Mouse (Mus musculus) splenic B cell, adult 2 months (primary cell): ENCODE measurements around the gene Abcb8.

ENCODE experiments used
- DNase-seq: peaks from one replicate; pipeline ENCODE4 v3.0.0-alpha.2; 2011; ENCODE audit warnings: low read depth, low spot score
- H3K27me3 ChIP-seq: 2 replicates; pipeline ENCODE4 v1.6.1; 2012; ENCODE audit warnings: mild to moderate bottlenecking, low read length, moderate library complexity, mixed read lengths; ENCODE audit not compliant: control insufficient read depth, poor library complexity, insufficient read depth, severe bottlenecking
- H3K36me3 ChIP-seq: 2 replicates; pipeline ENCODE4 v1.6.1; 2012; ENCODE audit warnings: mild to moderate bottlenecking, low read length, moderate library complexity, mixed read lengths; ENCODE audit not compliant: control insufficient read depth, poor library complexity, insufficient read depth, severe bottlenecking

Gene Abcb8

GRCm38 (mm10) chr5:24444746-24445427 lies 51.4 kb downstream of the Abcb8 start, which contains the start of gene Fastk:
Fastk (minus strand) TSS chr5:24445287.
- DNase-seq = peak; percentile 93
- H3K36me3 ChIP-seq = no peaks in the 10 kb centered on the region; the same call in 1 of the 2 replicates
- no peaks in the 10 kb centered on the region for H3K27me3 ChIP-seq

DNA sequence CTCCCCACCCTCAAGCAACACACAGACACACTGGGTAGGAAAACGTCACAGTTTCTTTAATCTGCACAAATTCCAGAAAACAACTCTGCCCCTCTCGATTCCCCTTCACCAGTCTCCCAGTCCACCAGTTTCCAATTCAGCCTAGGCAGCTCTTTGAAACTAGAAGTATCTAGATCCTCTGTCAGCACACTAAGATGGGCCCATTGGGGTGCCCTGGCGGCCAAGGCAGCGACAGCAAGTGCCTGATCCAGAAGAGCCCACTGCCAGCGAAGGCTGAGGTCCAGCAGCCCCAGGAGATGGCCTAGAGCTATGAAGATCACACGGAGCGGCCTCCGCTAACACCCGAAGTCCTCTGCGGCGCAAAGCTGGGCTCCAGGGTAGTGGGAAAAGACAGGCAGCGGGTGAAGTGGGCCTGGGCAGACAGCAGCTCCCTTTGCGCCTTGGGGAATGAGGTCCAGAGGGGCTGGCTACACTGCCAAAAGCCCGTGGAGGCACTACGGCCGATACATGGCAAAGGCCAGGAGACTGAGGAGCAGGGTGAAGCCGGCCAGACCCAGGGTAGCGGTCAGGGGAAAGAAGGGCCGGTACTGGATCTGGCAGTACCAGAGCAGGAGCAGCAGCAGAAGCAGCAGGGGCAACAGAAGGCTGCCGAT lies 52.1 kb downstream of the Abcb8 start:
- no peak for DNase-seq
- no peaks in the 10 kb centered on the region; the same call in 1 of the 2 replicates for H3K36me3 ChIP-seq
- H3K27me3 ChIP-seq = no peaks in the 10 kb centered on the region

DNA sequence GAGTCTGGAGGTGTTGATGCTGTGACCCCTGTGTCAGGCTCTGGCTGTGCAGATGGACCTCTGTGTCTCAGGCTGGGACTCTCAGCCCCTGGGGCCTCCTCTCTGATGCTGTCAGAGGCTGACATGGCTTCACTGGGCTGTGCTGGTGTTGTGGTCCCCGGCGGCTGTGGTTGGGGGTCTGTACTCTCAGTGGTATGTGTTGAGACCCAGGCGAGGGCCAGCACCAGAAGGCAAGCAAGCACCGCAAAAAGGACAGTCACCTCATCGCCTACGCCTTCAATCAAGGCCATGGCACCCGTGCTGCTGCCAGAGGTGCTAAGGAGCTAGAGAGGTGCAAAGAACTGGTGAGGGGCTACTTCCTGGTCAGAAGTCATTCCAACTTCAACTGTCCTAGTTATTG lies 53.2 kb downstream of the Abcb8 start:
- Histone ChIP-seq H3K36me3 (no peaks in the 10 kb centered on the region; the same call in 1 of the 2 replicates), H3K27me3 (no peaks in the 10 kb centered on the region)
- DNase-seq = no peak

DNA sequence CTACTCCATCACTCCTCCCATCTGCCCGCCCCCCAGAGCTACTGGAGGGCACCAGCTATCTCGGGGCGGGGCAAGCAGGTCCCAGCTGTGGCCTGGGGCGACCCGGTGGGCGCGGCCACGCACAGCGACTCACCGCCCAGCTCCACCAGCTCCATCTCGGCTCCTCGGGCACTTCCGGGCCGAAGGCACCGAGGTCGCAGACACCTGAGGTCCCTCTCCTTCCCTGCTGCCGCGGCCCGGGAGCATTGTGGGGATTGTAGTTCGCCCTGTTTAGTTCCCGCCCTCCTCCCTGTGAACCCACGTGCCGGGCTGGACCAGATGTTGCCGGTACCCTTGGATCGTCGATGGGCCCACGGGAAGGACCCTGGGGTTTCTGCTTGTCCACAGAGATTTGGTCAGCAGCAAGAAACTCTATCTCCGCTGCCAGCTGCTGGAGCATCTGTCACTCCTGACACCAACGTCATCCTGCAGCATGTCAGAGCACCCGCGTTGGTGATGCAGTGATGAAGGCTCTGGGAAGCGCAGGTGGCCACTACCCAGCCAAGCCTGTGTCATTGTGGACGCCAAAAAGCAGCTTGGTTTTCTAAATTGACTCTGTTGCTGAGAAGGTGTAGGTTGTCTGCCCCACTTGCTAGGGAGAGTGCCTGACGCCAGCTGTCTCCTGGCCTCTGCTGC lies 54.3 kb downstream of the Abcb8 start, which contains the start of gene Tmub1:
Gene Tmub1 (minus strand): TSS at position 231 of the 675 bp plus-strand sequence.
- no peaks in the 10 kb centered on the region; the same call in 1 of the 2 replicates for H3K36me3 ChIP-seq
- H3K27me3 ChIP-seq = no peaks in the 10 kb centered on the region
- peak; percentile 89 for DNase-seq

DNA sequence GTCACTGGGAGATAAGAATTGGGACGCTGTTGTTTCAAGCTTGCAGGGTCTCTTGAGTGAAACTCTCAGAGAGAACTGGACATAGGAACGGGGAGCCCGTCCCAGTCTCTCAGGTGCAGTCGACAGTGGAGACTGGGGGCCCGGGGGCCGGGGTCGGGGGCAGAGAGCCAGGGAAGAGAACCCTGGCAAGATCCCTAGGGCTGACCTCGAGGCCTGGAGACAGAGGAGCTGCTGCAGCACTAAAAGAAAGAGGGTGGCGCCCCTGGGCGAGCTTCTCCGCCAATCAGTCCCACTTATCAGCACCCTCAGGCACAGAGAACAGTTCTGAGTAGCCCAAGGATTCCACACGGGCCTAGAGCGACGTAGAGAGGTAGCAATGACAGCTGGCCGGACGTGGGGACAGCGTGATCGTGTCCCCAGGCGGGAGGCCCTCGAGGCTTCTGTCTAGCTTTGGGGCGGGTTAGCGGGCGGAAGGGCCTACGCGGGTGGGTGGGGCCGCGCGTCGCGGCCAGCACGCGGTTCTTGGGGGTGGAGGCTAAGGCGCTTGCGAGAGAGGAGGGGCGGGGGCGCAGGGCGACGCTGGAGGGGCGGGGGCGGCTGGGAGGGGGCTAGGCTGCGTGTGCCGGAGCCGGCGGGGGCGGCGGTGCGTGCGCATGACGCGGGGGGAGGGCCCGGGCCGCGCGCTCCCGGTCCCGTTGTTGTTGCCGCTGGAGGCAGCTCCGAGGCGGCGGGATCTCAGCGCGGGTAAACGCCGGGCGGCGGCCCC lies 58.0 kb downstream of the Abcb8 start:
- Histone ChIP-seq H3K27me3 (no peaks in the 10 kb centered on the region), H3K36me3 (no peaks in the 10 kb centered on the region)
- DNase-seq = peak; percentile 91

- Histone ChIP-seq H3K27me3 (no peaks in the 10 kb centered on the region), H3K36me3 (no peaks in the 10 kb centered on the region)
- peak; percentile 42 for DNase-seq
Measured at GRCm38 (mm10) chr5:24452030-24452690, 58.7 kb downstream of the Abcb8 start, which contains the start of gene Agap3. Agap3 (plus strand) TSS chr5:24452177.

GRCm38 (mm10) chr5:24452691-24453233 lies 59.3 kb downstream of the Abcb8 start:
- DNase-seq = peak; percentile 28

GRCm38 (mm10) chr5:24453283-24453984 lies 60.0 kb downstream of the Abcb8 start:
- no peak for DNase-seq
- no peaks in the 10 kb centered on the region for H3K27me3 ChIP-seq

More at GRCm38 (mm10) chr5:24452691-24453233, 59.3 kb downstream of the Abcb8 start:
- Histone ChIP-seq H3K27me3 (no peaks in the 10 kb centered on the region), H3K36me3 (no peaks in the 10 kb centered on the region)

GRCm38 (mm10) chr5:24453985-24454303 lies 60.5 kb downstream of the Abcb8 start:
- no peaks in the 10 kb centered on the region for H3K27me3 ChIP-seq
- no peak for DNase-seq
- no peaks in the 10 kb centered on the region for H3K36me3 ChIP-seq

More at GRCm38 (mm10) chr5:24453283-24453984, 60.0 kb downstream of the Abcb8 start:
- H3K36me3 ChIP-seq = no peaks in the 10 kb centered on the region

DNA sequence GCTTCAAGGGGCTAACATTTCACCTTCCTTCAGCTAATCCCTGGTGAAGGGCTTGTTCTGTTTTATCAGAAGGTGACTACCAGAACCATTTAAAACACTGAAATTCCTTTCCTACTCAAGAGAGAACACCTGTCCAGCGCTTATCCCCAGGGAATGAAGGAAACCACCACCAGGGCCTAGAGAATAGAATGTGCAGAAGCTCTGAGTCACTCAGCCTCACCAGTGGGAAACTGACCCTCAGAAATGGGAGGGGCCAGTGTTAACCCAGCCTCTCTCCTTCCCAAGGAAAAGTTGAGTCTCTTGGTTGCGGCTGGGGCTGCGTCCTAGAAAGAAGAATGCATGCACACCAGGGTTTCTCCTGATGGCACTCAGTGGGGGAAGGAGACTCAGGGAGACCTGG lies 61.6 kb downstream of the Abcb8 start:
- no peaks in the 10 kb centered on the region for H3K36me3 ChIP-seq
- DNase-seq = no peak
- H3K27me3 ChIP-seq = no peaks in the 10 kb centered on the region

- no peaks in the 10 kb centered on the region for H3K36me3 ChIP-seq
- no peak for DNase-seq
- no peaks in the 10 kb centered on the region for H3K27me3 ChIP-seq
Measured at GRCm38 (mm10) chr5:24455613-24456012, 62.1 kb downstream of the Abcb8 start.
